Mouse (Mus musculus) cortical plate, adult 2 months (tissue): ENCODE results near the gene Abcc8.

Experiments
- CTCF ChIP-seq: fragments of 200-500 bp; IDR thresholded peaks from 2 replicates; pipeline ENCODE4 v1.5.1; 2011; ENCODE audit warnings: mild to moderate bottlenecking, control low read depth, low read length; ENCODE audit not compliant: insufficient read depth; ENCODE audit errors: extremely low read depth
- POLR2A ChIP-seq: fragments of 200-500 bp; IDR thresholded peaks from 2 replicates; pipeline ENCODE4 v1.6.1; 2011; ENCODE audit warnings: mild to moderate bottlenecking, low read length, control low read depth; ENCODE audit not compliant: insufficient read depth; ENCODE audit errors: extremely low read depth

- no peak for TF ChIP-seq POLR2A
- no peak for TF ChIP-seq CTCF
These were observed 35.8 kb downstream of the Abcc8 start for GRCm38 (mm10) chr7:46144061-46144460.
